Mouse (Mus musculus) myocyte (in vitro differentiated cells): ENCODE data around the gene Tmem41b. TPM values are rescaled to one million over a fixed set of nuclear protein-coding genes. Genes with fewer than 3 reads are reported as not detected.
A peak's percentile ranks its signal among the peaks of the same experiment; 100 is the strongest.

Experiments used
- H3K27me3 ChIP-seq: one replicate; pipeline ENCODE4 v1.6.1; 2011; ENCODE audit not compliant: control insufficient read depth, insufficient read depth, insufficient read length
- H3K36me3 ChIP-seq: one replicate; pipeline ENCODE4 v1.6.1; 2011; ENCODE audit not compliant: control insufficient read depth, insufficient read depth
- H3K4me2 ChIP-seq: one replicate; pipeline ENCODE4 v1.6.1; 2011; ENCODE audit warnings: low read depth, control low read depth
- H3K4me3 ChIP-seq: one replicate; pipeline ENCODE4 v1.5.1; 2011; ENCODE audit warnings: mild to moderate bottlenecking, control low read depth, moderate library complexity
- H3K79me2 ChIP-seq: one replicate; pipeline ENCODE4 v1.6.1; 2011; ENCODE audit not compliant: control insufficient read depth, insufficient read depth
- H3ac ChIP-seq: one replicate; pipeline ENCODE4 v1.6.1; 2011; ENCODE audit not compliant: control insufficient read depth, insufficient read length
- CEBPB ChIP-seq: IDR thresholded peaks from 2 replicates; pipeline ENCODE4 v1.6.1; 2011; ENCODE audit warnings: mild to moderate bottlenecking, moderate library complexity; ENCODE audit not compliant: poor library complexity, insufficient read depth, severe bottlenecking
- E2F4 ChIP-seq: IDR thresholded peaks from one replicate; pipeline ENCODE4 v1.6.1; 2011; ENCODE audit warnings: mild to moderate bottlenecking, control low read depth, moderate library complexity; ENCODE audit not compliant: insufficient read depth
- MAX ChIP-seq: IDR thresholded peaks from one replicate; pipeline ENCODE4 v1.6.1; 2011; ENCODE audit warnings: low read depth, mild to moderate bottlenecking, control low read depth
- MYOD1 ChIP-seq, 3 experiments: IDR thresholded peaks; one replicate each; pipeline ENCODE4 v1.6.1; 2011; ENCODE audit warnings: control low read depth in 2 of 3, low read depth in 2 of 3, mild to moderate bottlenecking in 2 of 3, moderate library complexity in 1 of 3; ENCODE audit not compliant: insufficient read length in 2 of 3, control insufficient read depth in 1 of 3
- MYOG ChIP-seq, 3 experiments: IDR thresholded peaks; one replicate each; pipeline ENCODE4 v1.6.1; 2011; ENCODE audit warnings: control low read depth in 2 of 3, low read depth in 2 of 3, mild to moderate bottlenecking in 2 of 3; ENCODE audit not compliant: insufficient read length in 2 of 3, control insufficient read depth in 1 of 3, insufficient read depth in 1 of 3
- POLR2A ChIP-seq: IDR thresholded peaks from one replicate; pipeline ENCODE4 v1.6.1; 2011; ENCODE audit warnings: low read depth, mild to moderate bottlenecking, control low read depth, moderate library complexity; ENCODE audit not compliant: insufficient read length
- POLR2AphosphoS2 ChIP-seq: IDR thresholded peaks from one replicate; pipeline ENCODE4 v1.6.1; 2011; ENCODE audit warnings: low read depth, control low read depth; ENCODE audit not compliant: insufficient read length
- REST ChIP-seq: IDR thresholded peaks from one replicate; pipeline ENCODE4 v1.6.1; 2011; ENCODE audit warnings: mild to moderate bottlenecking, control low read depth, moderate library complexity; ENCODE audit not compliant: insufficient read depth, insufficient read length
- SRF ChIP-seq: IDR thresholded peaks from one replicate; pipeline ENCODE4 v1.6.1; 2011; ENCODE audit warnings: low read depth; ENCODE audit not compliant: control insufficient read depth, insufficient read length
- TCF12 ChIP-seq: IDR thresholded peaks from one replicate; pipeline ENCODE4 v1.6.1; 2011; ENCODE audit warnings: mild to moderate bottlenecking, control low read depth; ENCODE audit not compliant: poor library complexity, insufficient read depth, severe bottlenecking
- TCF3 ChIP-seq: IDR thresholded peaks from one replicate; pipeline ENCODE4 v1.6.1; 2011; ENCODE audit warnings: low read depth, control low read depth; ENCODE audit not compliant: insufficient read length
- USF1 ChIP-seq: IDR thresholded peaks from one replicate; pipeline ENCODE4 v1.6.1; 2011; ENCODE audit warnings: low read depth, mild to moderate bottlenecking, control low read depth, moderate library complexity
- polyA plus RNA-seq: library from polyadenylated mRNA; unstranded; fragments of >200 nt; fragmentation: generic; extraction: Trizol; gene quantifications from one replicate; pipeline ENCODE4 v1.2.1, GENCODE M21; 2012; ENCODE audit warnings: missing spikeins

Tmem41b gene
- polyA plus RNA-seq, 1 experiment: 32.2 TPM

GRCm38 (mm10) chr7:110018631-110019482 is 32.1 kb upstream of the Tmem41b start:
- H3K4me2 ChIP-seq: peak overlapping the region; percentile 92

GRCm38 (mm10) chr7:110018117-110018630 is 31.4 kb upstream of the Tmem41b start, which contains the start of gene Ipo7:
TSS of gene Ipo7 (plus strand) at chr7:110018274.
- Histone ChIP-seq H3K79me2 (peaks cover 51% of the 10 kb centered on the region), H3K27me3 (no peaks in the 10 kb centered on the region), H3ac (peak within 1 kb of the TSS; percentile 81), H3K36me3 (no peaks in the 10 kb centered on the region), H3K4me3 (peak within 1 kb of the TSS; percentile 92), H3K4me2 (peak within 1 kb of the TSS; percentile 92)
- TF ChIP-seq USF1 (peak; percentile 88), TCF3 (no peak), POLR2AphosphoS2 (peak; percentile 85), MAX (no peak), CEBPB (no peak), MYOD1 (IDR thresholded peaks at IDR 0.05; ENCODE audit: control insufficient read depth in 1 of 3, insufficient read length in 2 of 3, low read depth in 2 of 3) (no peak), MYOG (IDR thresholded peaks at IDR 0.05; ENCODE audit: control insufficient read depth in 1 of 3, insufficient read depth in 1 of 3, insufficient read length in 2 of 3, low read depth in 2 of 3) (no peak), REST (no peak), POLR2A (peak; percentile 96), E2F4 (peak; percentile 33), SRF (no peak), TCF12 (no peak)

More at GRCm38 (mm10) chr7:110018631-110019482, 32.1 kb upstream of the Tmem41b start:
- TF ChIP-seq POLR2AphosphoS2 (no peak), TCF12 (no peak), USF1 (no peak), MYOG (IDR thresholded peaks at IDR 0.05; ENCODE audit: control insufficient read depth in 1 of 3, insufficient read depth in 1 of 3, insufficient read length in 2 of 3, low read depth in 2 of 3) (no peak), MAX (no peak), CEBPB (no peak), SRF (no peak), MYOD1 (IDR thresholded peaks at IDR 0.05; ENCODE audit: control insufficient read depth in 1 of 3, insufficient read length in 2 of 3, low read depth in 2 of 3) (no peak)
- no peaks in the 10 kb centered on the region for H3K36me3 ChIP-seq
- H3K4me3 ChIP-seq: peak overlapping the region; percentile 92
- peaks cover 57% of the 10 kb centered on the region for H3K79me2 ChIP-seq
- H3K27me3 ChIP-seq: no peaks in the 10 kb centered on the region
- H3ac ChIP-seq: peak overlapping the region; percentile 81

GRCm38 (mm10) chr7:110014272-110014671 is 27.5 kb upstream of the Tmem41b start:
- Histone ChIP-seq H3K4me3 (no peak overlapping the region), H3K4me2 (no peak overlapping the region), H3K36me3 (no peaks in the 10 kb centered on the region), H3K27me3 (no peaks in the 10 kb centered on the region), H3K79me2 (peaks cover 12% of the 10 kb centered on the region), H3ac (no peak overlapping the region)
- TF ChIP-seq POLR2A: no peak
- TF ChIP-seq SRF: no peak
- no peak for TF ChIP-seq E2F4
- no peak for TF ChIP-seq TCF12
- TF ChIP-seq MYOG (IDR thresholded peaks at IDR 0.05; ENCODE audit: control insufficient read depth in 1 of 3, insufficient read depth in 1 of 3, insufficient read length in 2 of 3, low read depth in 2 of 3): no peak
- TF ChIP-seq CEBPB: no peak
- TF ChIP-seq POLR2AphosphoS2: no peak
- no peak for TF ChIP-seq TCF3

GRCm38 (mm10) chr7:110011417-110011816 is 24.7 kb upstream of the Tmem41b start:
- H3K79me2 ChIP-seq: no peaks in the 10 kb centered on the region
- H3K27me3 ChIP-seq: no peaks in the 10 kb centered on the region
- H3K4me3 ChIP-seq: no peak overlapping the region
- H3ac ChIP-seq: no peak overlapping the region
- H3K4me2 ChIP-seq: no peak overlapping the region
- TF ChIP-seq TCF12 (no peak), USF1 (no peak), REST (no peak), SRF (no peak), POLR2A (no peak), CEBPB (no peak), TCF3 (no peak), POLR2AphosphoS2 (no peak), MYOG (IDR thresholded peaks at IDR 0.05; ENCODE audit: control insufficient read depth in 1 of 3, insufficient read depth in 1 of 3, insufficient read length in 2 of 3, low read depth in 2 of 3) (no peak), MAX (no peak), MYOD1 (IDR thresholded peaks at IDR 0.05; ENCODE audit: control insufficient read depth in 1 of 3, insufficient read length in 2 of 3, low read depth in 2 of 3) (no peak), E2F4 (no peak)
- no peaks in the 10 kb centered on the region for H3K36me3 ChIP-seq
